Mouse (Mus musculus) CD4-positive, CD25-positive, alpha-beta regulatory T cell, adult 2 months (primary cell): ENCODE measurements around the gene Slc22a2.

Source experiments
- DNase-seq: peaks from one replicate; pipeline ENCODE4 v3.0.0-alpha.2; 2012; ENCODE audit warnings: low read depth, low spot score

Slc22a2 gene

DNA sequence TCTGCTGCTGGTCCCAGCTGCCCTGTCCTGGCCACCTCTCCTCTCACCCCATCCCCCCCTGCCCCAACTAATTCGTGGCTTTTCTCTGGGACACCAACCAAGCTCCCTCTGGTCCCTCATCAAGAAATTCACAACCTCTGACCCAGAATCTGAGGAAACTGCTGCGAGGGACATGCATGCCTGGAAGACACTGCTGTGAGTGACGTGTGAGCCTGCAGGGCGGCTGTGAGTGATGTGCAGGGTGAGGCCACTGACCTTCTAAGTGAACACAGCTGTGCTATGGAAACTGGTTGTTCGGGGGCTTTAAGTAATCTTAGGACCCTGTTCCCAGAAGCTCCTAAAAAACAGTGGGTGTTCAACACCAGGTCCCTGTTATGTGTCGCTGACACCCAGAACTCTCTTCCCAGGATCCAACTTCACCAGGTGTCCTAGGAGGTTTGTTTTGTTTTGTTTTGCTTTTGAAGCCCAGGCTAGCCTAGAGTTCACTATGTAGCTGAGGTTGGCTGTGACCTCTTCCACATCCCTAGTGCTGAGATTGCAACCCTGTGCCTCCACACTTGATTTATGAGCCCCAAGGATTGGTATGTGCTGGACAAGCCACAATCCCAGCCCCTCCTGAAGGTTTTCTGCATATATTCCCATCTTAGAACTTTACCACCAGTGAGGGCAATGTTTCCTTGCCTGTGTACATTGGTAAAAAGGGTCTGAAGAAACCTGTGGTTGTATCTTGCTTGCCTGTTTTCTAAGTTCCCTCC lies 47.2 kb downstream of the Slc22a2 start:
- no peak for DNase-seq

DNA sequence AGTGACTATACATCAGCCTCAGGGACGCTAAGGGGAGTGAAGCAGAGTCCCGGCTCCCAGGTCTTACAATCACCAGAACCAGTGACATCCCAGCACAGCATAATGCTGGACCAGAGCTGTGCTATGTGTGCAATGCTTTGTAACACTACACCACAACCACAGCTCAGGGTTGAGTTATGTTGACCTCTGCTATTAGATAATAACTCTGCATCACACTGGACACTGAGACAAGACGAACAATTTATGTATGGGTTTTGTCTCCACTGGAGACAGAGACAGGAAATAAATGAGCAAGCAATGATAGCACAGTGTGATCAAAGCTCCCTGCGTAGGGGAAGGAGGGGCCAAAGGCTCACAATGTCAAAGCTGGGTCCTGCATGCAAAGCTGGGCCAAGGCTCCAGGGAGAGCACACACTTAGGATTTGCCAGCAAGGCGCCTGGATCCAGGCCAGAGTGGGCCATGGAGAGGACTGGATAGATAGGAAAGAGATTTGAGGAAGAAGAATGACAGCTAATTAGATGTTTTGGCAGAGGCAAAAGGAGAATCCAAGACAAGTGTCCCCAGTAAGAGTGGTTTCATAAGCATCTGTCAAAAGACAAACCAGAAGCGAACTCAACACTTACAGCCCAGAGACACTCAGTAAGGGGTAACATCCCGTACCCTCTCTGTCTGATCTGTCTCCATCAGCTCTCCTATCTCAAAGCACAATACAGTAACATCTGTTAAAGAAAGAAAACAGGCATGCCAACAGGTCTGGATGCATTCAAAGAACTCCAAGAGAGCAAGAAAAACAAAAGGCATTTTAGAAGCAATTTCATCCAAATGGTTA lies 48.1 kb downstream of the Slc22a2 start:
- peak; percentile 54 for DNase-seq

DNA sequence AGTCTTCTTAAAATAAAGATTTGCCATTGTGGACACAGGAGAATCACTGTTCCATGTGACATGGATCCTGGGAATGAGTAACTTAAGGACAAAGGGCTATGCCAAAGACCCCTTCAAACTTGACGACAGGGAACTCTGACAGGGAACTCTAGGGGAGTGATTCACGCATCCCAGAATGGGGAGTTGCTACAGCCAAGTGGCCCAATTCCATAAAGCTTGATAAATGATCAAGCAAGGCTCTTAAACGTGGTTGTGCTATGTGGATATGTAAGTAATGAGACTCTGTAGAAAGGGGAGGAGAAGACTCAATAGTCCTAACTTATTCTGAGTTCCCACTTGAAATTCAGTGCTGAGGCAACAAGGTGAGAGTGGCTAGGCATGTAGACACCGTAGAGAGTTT lies 50.9 kb downstream of the Slc22a2 start:
- no peak for DNase-seq

DNA sequence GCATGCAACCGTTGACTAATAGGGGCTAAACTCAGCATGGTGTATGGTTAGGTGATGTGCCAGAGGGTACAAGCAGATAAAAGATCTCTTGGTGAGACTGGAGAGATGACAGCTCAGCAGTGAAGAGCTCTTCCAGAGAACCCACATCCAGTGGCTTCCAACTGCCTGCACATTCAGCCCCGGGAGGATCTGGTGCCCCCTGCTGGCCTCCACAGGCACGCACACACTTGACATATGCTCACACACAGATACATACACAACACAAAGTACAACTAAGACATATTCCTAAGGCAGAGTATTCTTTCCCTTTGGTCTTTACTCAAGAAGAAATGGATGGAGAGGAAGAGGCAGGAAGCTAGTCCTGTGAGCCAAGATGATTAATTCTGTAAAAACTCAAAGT lies 55.7 kb downstream of the Slc22a2 start:
- peak; percentile 21 for DNase-seq

DNA sequence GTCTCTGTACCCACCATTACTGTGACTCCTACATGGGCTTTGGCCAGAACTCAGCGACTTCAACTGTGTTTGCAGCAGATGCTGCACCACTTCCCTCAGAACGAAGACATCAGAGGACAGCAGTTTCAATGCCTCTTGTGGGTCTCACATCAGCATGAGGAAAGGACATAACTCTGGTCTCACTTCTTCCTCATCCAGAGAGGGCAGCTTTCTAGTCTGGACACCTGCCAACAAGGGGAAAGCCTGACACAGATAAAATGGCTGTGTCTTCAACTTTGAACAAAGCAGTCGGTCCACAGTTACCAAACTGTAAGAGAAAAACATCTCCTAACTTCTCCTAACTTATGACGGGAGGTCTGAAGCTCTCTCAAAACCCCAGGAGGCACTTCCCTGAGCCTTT lies 57.2 kb downstream of the Slc22a2 start:
- DNase-seq = no peak

DNA sequence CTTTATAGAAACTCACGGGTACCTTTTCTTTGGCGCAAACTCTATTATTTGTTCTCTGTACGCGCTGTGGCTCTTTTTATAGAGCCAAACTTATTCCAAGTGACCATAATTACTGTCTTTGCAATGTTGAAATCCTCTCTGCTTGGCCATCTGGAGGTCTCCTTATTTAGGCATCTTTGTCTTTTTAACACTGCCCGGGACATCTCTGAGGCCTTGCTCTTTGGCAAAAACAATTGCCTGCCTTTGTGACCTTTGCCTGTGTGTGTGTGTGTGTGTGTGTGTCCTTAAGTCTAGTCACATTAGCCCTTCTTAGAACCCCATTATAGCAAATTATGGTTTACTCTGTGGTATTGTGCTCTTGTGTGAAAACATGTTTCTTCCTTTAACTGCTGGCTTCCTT lies 61.5 kb downstream of the Slc22a2 start:
- no peak for DNase-seq

DNA sequence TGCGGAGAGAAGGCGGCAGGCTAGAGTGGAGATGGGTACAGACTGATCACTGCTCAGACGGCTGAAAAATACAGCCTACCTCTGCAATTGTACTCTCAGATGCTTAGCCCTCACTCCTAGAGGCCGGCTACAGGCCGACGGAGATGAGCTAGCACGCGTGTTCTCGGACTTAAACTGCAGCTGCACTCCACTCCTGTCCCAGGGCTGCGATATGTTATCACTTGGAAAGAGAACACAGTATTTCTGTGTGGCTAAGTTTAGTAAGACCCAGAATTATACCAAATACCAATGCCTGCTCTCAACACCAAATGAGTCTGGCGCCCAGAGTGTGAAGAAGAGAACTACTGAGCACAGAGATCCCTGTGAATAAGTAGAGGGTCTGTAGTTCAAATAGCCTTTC lies 68.7 kb downstream of the Slc22a2 start:
- DNase-seq = no peak

DNA sequence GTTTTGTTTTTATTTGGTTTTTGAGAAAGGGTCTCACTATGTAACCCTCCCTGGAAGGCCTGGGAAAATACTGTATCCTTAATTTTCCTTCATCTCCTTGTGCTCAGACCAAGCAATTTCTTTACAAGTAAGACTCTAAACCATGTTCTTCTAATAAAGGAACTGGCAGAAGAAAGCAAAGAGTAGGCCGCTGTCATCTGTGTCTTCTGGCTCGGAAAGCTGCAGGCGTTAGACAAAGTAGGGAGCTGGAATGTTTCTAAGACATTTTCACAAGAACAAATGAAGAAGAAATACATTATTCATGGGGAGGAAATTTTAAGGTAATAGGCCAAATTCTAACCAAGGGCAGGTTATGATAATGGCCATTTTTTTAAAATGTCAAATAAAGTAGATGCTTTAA lies 70.1 kb downstream of the Slc22a2 start:
- no peak for DNase-seq

DNA sequence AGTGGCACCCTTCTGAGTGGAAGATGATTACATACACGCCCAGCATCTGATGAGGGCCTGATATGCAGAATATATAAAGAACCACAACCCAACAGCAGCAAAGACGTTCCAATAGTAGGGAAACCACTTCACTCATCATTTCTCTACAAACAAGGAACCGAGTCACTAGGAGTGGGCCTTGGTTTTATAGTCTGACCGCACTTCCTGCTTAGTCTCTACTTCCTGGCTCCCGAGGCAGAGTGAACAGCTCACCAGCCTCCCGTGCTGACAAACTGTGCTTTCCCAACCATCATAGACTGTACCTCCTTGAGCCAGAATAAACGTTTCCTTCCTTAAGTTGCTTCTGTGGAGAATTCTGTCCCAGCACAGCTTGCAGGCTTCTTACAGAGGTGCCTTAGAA lies 71.9 kb downstream of the Slc22a2 start:
- peak; percentile 68 for DNase-seq

DNA sequence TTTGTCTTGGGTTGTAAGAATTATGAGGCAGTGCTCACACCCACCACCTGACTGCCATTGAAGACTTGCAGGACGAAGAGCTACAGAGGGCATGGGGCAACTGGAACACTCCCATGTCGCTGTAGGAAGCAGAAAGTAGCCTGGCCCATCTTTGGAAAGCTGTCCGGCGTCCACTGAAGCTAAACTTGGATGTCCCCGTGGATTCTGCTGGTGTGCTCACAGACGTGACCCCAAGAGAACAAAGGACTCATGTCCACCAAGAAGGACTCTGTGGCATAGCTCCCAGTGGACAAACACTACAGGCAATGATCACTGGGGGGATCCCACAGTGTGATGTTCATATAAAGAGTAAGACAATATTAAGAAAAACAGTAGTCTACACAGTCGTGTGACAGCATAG lies 74.9 kb downstream of the Slc22a2 start:
- DNase-seq = no peak

DNA sequence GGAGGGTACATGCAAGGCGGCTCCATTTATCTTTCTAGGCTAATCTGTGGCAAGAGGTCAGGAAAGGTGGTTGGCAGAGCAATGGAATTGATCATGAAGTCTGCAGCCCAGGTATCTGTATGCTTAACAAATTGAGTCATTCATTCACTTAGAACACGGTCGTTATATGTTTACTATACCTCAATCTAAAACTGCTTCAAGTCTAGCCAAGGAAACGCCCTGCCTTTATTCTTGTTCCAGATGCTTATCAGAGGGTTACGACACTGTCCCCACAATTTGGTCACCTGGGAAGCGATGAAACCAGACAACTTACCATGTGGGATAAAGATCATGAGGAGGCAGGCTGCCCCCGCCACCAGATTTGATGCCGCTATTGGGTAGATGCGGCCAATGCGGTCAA lies 75.3 kb downstream of the Slc22a2 start:
- no peak for DNase-seq

DNA sequence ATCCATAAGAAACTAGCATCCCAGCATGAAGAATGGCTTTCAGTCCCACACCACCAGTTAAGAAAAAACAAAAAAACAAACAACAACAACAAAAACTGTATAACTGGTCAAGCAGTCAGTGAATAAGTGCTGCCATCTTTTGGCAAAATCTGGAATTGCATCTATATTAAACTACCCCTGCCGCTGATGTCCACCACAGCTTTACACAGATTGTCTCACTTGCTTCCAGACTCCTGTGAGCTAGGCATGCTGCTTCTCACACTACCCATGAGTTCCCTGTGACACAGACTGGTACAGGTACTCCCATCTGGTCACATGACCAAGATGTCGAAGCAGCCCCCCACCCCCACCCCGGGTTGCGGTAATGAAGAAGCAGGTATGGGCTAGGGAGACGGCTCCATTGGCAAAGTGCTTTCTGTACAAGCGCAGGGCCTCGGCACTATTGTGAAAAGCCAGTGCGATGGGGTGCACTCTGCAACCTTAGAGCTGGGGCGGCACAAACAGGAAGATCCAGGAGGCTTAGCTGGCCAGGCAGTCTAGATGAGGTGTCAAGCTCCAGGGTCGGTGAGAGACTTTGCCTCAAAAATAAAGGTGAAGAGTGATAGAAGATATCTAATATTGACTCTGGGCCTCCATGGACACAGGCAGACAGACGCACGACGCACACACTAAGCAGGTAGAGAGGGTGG lies 76.8 kb downstream of the Slc22a2 start:
- peak; percentile 73 for DNase-seq

DNA sequence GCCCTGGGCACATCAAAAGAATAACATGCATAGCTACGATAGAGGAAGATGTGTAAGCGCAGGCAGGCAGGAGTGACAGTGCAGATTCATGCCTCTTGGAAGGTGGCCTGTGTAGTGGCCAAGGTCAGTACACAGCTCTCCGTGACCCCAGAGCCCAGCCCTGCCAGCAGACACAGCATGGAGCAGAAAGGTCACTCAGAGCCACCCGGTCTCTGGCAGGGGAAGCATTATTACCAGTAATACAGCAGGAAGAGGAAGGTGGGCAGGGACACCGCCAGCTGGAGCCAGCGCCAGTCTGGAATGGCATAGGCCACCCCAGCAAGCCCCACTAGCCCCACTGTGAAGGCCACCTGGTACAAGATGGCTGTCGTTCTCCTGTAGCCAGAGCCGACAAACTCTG lies 80.2 kb downstream of the Slc22a2 start:
- DNase-seq = no peak

DNA sequence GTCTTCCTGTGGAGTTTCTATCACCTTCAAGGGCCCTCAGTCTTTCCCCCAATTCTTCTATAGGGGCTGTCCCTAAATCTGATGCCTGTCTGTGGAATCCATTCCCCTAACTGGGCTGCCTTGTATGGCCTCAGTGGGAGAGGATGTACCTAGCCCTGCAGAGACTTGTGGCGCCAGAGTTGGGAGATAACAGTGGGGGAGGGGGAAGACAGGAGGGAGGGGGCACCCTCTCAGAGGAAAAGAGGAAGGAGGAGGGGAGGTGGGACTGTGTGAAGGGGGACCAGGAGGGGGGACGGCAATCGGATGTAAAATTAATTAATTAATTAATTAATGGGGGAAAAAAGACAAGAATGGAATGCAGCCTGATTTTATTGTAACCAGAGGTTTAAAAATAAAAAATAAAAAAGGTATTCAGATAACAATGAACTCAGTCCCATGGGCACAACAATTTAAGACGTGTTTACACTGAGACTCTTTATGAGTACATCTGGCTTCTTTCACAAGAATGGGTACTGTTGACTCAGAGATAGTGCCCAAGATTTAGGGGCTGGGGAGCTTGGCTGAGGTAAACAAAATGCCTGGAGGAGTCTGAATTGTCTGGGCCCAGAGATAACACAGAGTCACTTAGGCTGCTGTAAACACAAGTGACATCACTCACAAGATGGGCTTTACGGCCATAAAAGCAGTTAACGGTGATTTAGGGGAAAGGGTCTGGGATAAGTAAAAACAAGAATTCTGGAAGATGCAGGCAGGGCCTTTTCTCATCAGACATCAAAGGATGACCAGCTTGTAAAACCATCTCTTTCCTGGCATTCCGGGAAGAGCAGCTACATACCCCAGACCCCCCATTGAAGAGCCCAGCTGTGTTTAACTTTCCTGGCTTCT lies 84.8 kb downstream of the Slc22a2 start:
- no peak for DNase-seq

DNA sequence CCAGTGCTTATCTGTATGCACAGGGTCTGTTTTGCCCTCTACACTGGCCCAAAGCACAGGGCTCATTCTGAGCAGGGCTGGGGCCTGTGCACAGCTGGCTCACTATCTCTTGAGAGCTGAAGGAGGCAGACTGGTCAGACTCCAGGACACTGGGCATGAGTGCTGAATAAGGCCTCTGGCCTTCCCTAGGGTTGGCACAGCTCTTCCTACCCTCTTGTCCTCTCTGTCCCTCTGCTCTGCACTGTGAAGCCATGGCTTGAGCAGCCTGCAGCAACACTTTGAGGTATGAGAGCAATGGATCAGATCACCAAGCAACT lies 85.4 kb downstream of the Slc22a2 start:
- no peak for DNase-seq

DNA sequence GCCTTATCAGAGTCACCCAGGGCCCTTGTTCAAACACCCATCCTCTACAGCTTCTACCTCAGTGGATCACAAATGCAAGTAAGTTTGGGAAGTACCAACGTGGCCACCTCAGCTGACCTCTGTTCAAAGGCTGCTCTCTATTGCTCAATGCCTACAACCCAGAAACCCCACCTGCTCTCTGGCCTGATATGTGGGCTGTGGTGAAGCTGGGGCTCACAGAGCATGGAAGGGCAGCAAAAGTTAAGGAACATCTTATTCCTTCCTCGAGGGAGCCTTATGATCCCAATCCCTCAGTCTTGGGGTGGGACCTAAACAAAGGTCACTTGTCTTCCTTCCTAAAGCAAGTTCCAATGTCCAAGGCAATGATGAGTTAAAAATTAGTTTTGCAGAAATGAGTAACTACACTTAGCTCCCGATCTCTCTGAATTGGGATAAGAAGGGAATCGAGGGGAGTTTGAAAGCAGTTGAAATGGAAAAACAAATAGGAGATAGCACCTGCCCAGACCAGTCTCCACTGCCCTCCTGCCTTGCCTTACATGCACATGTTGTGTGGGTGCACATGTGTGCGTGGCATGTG lies 87.2 kb downstream of the Slc22a2 start:
- DNase-seq = no peak

DNA sequence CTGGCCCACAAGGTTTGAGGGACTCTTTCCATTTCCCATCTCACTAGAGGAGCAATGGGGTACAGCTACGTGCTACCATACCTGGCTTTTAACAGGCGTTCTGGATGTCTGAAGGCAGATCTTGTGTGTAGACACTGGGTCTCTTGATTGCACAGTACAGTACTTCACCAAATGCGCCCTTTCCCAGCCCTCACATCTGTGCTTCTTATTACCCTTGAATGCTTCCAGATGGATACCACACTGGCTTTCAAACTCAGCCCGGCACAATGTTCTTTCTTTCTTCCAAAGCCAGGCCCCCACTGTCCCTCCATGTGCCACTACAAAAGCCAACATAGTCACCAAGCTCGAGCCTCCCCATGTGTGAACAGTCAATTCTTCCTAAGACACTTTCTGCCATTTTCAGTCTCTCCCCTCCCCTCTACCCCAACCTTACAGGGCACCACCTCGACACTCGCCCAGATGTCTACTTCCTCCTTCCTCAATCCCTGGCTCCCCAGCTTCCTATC lies 88.4 kb downstream of the Slc22a2 start:
- DNase-seq = no peak

DNA sequence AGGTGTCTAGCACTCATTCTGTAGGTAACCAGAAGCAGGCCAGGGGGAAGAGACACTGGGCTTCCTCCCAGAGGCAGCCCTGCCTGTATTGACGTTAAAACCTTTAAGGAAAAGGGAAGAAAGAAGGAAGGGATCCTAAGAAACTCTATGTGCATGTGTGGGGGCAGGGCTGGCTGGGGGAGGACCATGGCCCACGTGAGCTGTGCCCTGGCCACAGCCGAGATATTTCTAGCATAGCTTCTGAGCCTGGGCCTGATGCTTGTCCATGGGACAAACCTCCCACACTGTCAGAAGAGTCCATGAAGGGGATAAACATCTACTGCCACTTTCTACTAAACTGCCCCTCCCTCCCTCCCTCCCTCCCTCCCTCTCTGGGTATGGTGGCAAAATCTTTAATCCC lies 89.9 kb downstream of the Slc22a2 start:
- no peak for DNase-seq

DNA sequence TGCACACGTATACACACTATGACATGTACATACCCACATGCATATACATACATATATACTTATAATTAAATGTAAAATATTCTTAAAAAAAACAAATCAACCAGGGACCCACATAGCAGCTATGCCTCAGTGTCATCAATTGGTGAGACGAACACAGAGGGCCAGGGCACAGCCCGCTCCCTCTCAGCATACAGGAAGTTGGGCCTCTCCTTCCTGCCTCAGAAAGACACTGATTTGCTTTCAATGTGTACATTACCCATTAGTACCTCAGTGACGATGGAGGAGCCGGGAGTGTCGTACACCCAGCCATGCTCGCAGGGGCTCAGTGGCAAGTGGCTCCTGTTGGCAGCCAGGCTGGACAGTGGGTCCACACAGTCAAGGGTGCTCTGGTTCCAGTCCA lies 91.0 kb downstream of the Slc22a2 start:
- peak; percentile 71 for DNase-seq

DNA sequence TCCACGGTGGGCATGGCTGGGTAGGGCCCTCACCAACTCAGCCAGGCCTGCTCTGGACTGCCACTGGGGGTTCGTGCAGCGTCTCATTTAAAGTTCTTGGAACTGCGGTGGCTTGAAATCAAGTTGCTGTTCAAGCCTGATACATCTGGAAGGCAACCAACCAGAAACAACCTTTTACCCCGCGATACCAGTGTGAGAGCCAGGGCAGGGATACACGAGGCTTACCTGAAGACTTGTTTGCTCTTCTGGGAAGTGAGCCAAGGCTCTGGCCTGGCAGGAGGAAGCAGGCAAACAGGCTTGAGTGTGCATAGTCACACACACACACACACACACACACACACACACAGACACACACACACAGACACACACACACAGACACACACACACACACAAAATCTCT lies 91.7 kb downstream of the Slc22a2 start, which contains the start of gene Slc22a1:
Gene Slc22a1, minus strand, starts transcription at position 184 of the 400 bp plus-strand sequence.
- no peak for DNase-seq

DNA sequence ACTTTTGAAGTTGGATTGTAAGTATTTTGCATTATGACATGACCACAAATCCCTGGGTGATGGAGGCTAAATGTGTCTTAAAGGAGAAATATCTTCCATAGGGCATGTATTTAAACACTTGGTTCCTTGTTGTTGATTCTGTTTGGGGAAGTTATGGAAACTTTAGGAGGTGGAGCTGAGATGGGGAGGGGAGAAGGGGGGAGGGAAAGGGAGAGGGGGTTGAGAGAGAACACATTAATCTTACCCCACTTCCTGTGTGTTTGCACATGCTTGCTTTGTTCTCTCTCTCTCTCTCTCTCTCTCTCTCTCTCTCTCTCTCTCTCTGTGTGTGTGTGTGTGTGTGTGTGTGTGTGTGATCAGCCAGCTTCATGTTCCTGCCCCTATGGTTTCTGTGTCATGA lies 93.2 kb downstream of the Slc22a2 start:
- DNase-seq = peak; percentile 59
